Mouse (Mus musculus): ENCODE measurements around the gene Cyp2c65. TPM values are rescaled to one million over a fixed set of nuclear protein-coding genes. Genes with fewer than 3 reads are reported as not detected.

Gene Cyp2c65
- polyA plus RNA-seq (2017; shearing (Covaris generic)), result not detected

GRCm38 (mm10) chr19:39060719-39061118, at the start of gene Cyp2c65:
Gene Cyp2c65 (plus strand): TSS chr19:39061015.

DNA sequence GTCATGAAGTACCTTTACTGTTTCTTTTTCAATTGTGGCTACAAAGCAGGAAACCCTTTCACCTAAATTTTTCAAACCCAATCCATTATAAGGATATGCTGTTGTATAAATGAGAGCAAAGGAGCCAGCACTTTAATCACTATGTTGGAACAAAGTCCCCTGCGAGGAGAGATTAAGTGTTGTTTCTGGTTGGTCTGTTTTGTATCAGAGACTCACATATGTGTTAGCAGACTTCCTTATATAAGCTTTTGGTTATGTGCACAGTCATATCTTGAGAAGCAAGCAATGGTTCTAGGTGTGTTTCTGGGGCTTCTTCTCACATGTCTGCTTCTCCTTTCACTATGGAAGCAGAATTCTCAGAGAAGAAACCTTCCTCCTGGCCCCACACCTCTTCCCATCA, 52.8 kb downstream of the Cyp2c65 start, which contains the start of gene Cyp2c66:
TSS of gene Cyp2c66 (plus strand) at position 255 of the 400 bp plus-strand sequence.

Other genes starting within 250 kb of the Cyp2c65 start
- 11.6 TPM for gene Noc3l, start 241.8 kb upstream of the Cyp2c65 start, polyA plus RNA-seq (2017; shearing (Covaris generic))
- 1.9 TPM for gene Tbc1d12, start 224.4 kb upstream of the Cyp2c65 start, polyA plus RNA-seq (2017; shearing (Covaris generic))
- gene Hells, start 130.1 kb upstream of the Cyp2c65 start, polyA plus RNA-seq (2017; shearing (Covaris generic)), result 5.1 TPM
- gene Cyp2c55, start 54.0 kb upstream of the Cyp2c65 start, polyA plus RNA-seq (2017; shearing (Covaris generic)), result not detected
- not detected for gene Cyp2c66, start 52.9 kb downstream of the Cyp2c65 start, polyA plus RNA-seq (2017; shearing (Covaris generic))
- gene Cyp2c29, start 208.4 kb downstream of the Cyp2c65 start, polyA plus RNA-seq (2017; shearing (Covaris generic)), result not detected

All from naive thymus-derived CD4-positive, alpha-beta T cell, adult 5 months (primary cell).